Mouse (Mus musculus) ES-Bruce4 (cell line): ENCODE measurements around the gene Slc5a2.

Source experiments
- CTCF ChIP-seq: IDR thresholded peaks from one replicate; pipeline ENCODE4 v1.8.1; 2011; ENCODE audit warnings: low read depth, low read length
- EP300 ChIP-seq: IDR thresholded peaks from 2 replicates; pipeline ENCODE4 v1.6.1; 2011; ENCODE audit warnings: low read depth, low read length; ENCODE audit not compliant: insufficient read depth
- POLR2A ChIP-seq: IDR thresholded peaks from one replicate; pipeline ENCODE4 v1.8.1; 2011; ENCODE audit warnings: low read length; ENCODE audit not compliant: insufficient read depth

DNA sequence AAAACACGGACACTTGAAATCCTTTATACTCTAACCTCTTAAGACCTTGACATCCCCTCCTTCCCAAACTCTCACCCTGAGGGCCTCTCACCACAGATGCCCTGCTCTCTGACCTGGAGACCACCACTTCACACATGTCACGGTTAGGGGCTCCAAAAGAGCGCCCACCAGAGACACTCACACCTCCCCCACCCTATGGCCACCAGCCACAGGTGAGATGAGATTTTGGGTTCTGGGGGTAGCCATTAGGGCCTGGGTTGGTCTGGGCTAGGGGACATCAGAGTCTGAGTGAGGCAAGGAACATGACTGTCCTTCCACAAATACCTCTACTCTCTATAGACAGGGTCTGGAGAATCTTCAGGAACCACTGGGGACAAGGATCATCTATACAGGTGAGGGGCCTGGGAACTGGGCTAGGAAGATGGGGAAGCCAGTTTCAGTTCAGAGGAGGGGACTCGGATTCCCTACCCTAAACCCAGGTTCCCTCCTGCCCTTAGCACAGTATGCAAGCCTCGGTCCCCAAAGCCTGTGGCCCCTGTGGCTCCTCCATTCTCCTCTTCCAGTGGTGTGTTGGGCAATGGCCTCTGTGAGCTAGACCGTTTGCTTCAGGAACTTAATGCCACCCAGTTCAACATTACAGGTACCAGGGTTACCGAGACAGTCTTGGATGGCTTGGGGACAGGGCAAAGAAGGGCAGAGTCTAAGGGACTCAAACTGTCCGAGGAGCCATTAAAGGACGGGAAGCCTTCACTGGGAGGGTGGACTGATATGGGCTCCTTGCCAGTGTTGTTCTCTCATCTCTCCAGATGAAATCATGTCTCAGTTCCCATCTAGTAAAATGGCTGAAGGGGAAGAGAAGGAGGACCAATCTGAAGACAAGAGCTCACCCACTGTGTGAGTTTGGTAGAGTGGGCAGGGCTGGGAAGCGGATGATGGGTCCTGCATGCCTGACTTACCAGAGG is 17.1 kb upstream of the Slc5a2 start:
- no peak for TF ChIP-seq CTCF
- no peak for TF ChIP-seq POLR2A
- TF ChIP-seq EP300: no peak
